Mouse (Mus musculus) urinary bladder, postnatal 10 days (tissue): ENCODE results near the gene Susd4.

ENCODE experiments used
- DNase-seq: peaks from one replicate; pipeline ENCODE4 v3.0.0; 2022; ENCODE audit warnings: low spot score

Gene Susd4

GRCm38 (mm10) chr1:182787030-182787429 lies 23.4 kb downstream of the Susd4 start:
- DNase-seq = no peak

GRCm38 (mm10) chr1:182788896-182789295 lies 25.2 kb downstream of the Susd4 start:
- DNase-seq = no peak

DNA sequence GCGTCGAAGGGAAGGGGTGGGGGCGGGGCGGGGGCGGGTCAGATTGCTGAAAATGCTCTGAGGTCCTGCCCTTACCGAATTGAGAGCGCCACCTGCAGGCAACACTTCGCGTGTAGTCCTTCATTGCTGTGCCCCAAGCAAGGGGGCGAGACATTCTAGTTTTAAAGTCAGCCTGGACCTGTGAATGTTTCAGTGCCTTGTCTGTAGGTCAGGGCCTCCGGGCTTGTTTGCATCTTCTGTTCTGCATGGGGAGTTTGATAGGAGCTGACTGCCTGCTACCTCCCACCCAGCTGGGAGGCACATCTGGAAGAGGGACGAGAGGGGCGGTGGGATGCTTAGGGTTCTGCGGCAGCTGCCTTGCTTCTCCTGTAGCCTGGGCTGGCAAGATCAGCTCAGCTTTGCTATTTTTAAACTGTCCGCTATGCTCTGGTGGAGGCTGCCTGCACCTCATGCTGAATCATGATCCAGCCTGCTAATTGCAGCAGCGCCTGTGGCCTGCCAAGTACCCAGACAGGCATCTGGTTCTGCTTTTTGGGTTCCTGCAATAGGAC lies 28.9 kb downstream of the Susd4 start:
- DNase-seq = no peak

GRCm38 (mm10) chr1:182794221-182794620 lies 30.6 kb downstream of the Susd4 start:
- no peak for DNase-seq

GRCm38 (mm10) chr1:182794628-182795027 lies 31.0 kb downstream of the Susd4 start:
- DNase-seq = no peak

- DNase-seq = no peak
Observed at GRCm38 (mm10) chr1:182797048-182797447, 33.4 kb downstream of the Susd4 start.

DNA sequence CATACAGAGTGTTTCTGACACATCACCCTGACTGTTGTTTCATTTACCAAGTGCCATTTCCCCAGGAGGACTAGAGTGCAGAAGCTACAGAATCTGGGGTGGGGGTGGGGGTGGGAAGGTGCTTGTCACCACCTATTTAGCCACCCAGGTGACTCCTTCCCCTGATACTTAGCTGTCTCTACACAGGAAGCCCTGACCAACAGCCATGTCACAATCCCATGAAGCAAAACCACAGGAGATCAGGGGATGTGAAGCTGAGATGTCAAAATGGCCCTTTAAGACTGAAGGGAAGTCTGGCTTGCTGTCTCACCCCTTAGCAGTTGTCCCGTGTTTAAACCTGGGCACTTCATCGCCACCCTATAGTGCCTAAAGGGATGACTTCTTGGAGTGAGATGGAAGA lies 37.9 kb downstream of the Susd4 start:
- no peak for DNase-seq

DNA sequence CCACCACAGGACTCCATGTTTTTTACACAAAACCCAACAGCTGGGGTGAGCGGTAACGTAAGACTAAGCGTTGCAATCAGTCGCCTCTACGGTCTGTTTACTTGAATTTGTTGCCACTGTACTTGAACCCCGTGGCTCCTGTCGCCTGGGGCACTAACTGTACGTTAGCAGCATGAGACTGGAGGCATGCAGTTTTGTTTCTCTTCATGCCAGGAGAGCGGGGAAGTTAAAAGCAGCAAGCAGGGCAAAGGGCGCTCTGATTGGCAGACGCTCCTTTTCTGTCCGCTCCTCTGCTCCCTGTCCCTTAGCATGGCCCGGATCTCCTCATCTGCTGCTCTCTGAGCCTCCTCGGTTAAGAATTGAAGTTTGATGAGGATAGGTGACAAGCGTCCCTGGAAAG lies 39.2 kb downstream of the Susd4 start:
- no peak for DNase-seq

DNA sequence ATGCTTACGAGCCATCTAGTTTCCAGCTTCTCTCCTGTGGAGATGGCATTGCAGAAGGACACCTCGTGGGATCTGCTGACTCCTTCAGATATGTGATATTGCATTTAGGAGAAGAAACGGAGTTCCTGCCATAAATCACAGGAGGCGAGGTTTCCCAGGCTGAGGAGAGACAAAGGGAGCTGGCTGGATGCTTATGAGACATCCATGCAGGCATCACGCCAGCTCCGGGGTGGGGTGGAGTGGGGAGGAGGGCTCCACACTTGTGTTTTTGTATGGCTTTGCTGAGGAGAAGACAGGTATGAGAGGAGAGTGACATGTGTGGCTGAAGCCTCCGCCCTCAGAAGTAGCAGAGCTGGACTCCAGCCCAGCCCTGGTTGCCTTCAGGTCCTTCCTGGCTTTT lies 50.3 kb downstream of the Susd4 start:
- no peak for DNase-seq

DNA sequence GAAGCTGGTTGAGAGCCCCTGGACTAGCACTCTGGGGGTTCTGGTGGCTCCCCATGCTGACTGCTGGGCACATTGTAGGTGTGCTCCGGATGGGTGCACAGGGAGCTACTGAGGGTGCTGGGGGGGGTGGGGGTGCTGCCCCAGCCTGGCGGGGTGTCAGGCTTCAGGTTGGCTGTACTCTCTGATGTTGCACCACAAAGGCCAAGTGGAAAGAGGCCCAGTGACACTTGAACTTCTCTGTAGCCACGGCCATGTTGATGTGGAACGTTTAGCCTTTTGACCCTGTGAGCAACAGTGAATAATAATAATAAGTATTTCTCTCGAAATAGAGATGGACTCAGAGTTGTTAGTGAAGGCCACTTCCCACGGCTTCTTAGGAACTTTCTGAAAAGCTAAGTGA lies 50.9 kb downstream of the Susd4 start:
- no peak for DNase-seq

DNA sequence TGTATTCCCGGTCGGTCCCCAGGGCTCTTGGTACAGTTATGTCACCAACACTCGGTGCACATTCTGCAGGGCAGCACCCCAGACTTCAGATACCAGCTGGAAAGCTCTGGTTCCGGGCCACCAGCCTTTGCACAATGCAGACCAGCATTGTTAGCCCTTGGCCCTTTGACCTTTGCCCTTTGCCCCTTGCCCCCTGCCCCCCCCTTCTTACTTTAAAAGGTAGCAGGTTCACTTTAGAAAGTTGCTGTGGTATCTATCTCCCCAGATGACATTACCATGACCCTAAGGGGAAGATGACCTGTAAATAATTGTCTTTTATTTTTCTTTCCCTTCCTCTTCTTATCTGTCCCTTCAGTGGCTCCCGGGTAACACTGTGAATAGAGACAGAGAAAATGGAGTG lies 53.4 kb downstream of the Susd4 start:
- no peak for DNase-seq

DNA sequence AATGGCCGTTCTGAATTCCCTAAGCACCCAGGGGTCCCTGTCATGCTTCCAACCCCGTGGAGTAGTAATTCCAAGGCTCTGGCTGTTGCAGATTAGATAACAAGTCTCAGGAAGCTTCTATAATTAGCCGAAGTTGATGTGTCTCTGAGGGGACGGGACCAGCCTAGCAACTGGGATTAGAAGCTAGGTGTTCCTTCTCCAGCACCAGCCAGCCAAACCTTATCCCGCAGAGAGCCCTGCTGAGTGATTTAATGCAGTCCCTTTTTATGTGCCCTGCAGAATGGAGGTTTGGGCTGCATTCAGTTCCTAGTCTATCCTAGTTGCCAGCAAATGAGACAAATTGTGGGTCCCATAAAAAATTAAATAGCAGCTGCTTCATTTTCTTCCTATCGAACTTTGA lies 54.0 kb downstream of the Susd4 start:
- DNase-seq = no peak

DNA sequence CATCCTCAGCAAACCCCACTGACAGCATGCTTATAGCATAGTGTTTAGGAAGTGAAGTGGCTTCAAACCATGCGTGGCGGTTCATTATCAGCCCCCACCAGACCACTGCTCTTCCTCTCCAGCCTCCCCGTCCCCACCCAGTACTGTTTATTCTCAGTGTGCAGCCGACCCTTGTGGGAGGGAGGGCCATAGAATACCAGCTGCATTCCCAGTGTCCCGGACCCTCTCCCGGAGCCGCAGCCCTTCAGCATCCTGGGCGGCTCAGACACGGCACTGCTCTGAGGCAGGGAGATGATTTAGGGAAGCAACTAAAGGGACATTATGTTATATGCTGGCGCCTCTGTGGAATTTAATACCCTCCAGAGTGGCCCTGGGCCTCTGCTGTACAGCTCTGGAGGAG lies 55.3 kb downstream of the Susd4 start:
- DNase-seq = no peak

GRCm38 (mm10) chr1:182822729-182823128 lies 59.1 kb downstream of the Susd4 start:
- DNase-seq = no peak

DNA sequence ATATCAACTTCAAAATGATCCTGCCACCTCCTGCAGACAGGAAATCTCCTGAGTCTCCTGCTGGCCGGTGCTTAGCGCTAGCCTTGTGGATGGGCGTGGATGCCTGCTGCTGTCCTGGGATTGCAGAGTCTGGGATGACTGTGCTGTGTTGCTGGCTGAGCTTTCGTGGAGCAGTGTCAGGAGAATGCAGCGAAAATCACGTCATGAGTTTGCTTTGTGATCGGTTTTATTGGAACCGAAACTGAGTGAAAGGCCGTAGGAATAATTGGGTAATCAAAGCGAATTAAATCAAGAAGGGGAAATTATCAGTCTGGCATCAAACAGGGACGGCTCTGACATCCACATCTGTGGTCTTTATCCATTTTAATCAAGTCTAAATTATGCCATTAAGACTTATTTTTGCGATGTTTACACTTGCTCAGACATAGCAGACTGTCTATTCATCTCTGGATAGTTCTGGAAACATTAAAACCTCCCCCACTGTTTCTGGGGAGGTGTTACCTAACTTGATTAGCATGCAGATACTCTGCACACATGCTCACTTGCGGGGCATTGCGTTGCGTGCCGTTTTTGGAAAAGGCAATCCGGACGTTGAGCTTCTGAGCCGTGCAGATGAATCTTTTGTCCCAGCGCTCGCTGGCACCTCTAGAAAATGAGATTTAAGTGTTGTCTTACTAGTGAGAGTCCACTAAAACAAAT lies 60.2 kb downstream of the Susd4 start:
- no peak for DNase-seq

GRCm38 (mm10) chr1:182826557-182826956 lies 62.9 kb downstream of the Susd4 start:
- DNase-seq = no peak

- no peak for DNase-seq
Observed at GRCm38 (mm10) chr1:182838061-182838460, 74.4 kb downstream of the Susd4 start.

DNA sequence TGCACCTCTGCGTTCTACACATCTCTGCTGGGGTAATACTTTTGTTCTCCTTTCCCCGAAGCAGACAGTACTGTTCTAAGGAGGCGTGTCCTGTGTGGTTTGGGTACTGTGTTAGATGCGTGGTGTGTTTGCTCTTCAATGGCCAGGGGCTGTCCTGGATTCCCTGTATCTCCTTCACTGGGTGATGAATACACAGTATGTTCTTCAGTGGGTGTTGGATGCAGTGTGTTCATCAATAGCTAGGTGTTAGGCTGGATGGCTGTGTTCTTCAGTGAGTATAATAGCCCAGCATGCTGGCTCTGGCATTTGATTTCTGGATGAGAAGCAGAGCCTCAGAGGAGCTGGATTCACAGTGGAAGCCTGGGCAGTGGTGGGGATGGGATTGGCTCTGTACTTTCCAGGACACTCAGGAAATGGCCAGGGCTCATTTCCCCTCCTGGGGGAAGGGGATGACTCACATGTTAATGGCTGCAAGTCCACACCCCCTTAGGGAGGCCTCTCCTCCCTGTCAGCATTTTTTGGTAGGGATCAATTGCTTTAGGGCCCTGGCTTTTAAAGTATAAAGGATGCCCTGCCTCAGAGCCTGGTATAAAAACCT lies 75.8 kb downstream of the Susd4 start:
- no peak for DNase-seq

- DNase-seq = no peak
Observed at GRCm38 (mm10) chr1:182840011-182840410, 76.4 kb downstream of the Susd4 start.

DNA sequence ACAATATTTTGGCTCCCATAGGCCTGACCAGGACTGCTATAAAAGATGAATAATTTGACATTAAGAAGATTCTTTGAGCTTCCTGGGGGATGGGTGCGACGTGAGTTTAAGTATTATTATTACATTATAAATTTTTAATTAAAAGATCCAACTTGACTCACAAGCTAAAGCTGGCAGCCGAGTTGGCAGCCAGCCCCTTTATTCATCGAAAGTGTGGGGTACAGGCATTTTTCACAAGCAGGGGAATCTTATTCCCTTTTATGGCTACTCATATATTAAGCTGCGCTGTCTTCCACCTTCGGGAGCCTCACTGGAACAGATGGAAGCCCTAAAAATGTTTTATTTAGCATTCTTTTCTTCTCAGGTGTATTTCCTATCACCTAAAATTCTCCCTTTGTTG lies 76.9 kb downstream of the Susd4 start:
- DNase-seq = no peak

GRCm38 (mm10) chr1:182849556-182849955 lies 85.9 kb downstream of the Susd4 start:
- DNase-seq = no peak

GRCm38 (mm10) chr1:182850080-182850479 lies 86.4 kb downstream of the Susd4 start:
- no peak for DNase-seq

- no peak for DNase-seq
Observed at GRCm38 (mm10) chr1:182852158-182852557, 88.5 kb downstream of the Susd4 start.

- DNase-seq = no peak
Observed at GRCm38 (mm10) chr1:182856636-182857035, 93.0 kb downstream of the Susd4 start.
